Mouse (Mus musculus): ENCODE data around the gene a. TPM values are rescaled to one million over a fixed set of nuclear protein-coding genes. Genes with fewer than 3 reads are reported as not detected.

a gene
- polyA plus RNA-seq, 1 experiment from 2014 or later, result 3.3 TPM

DNA sequence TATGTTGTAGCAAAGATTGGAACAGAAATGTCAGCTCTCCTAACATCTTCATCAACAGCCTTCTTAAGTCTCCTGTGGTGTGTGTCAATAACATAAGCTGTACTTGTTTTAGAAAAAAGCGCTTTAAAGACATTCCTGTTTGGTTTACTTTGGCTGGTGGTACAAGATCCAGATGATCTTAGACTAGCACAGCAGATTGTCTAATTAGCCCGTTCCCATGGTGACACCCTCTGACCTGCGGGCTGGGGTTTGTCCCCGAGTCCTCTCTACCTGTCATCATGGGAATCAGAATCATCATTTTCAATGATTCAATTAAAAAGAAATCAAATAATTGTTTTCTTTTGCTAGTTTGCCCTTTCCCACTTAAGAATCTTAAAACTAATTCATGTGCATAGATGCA lies 36.3 kb downstream of the a start:
- no peak overlapping the region for H3K4me3 ChIP-seq (ENCODE audit: low read depth, low read length)
- no peak overlapping the region for H3K4me2 ChIP-seq (ENCODE audit: low read depth, low read length)
- no peaks in the 10 kb centered on the region for H3K9me3 ChIP-seq (replicated peaks; ENCODE audit: control insufficient read depth, low read length)
- WGBS, result 65% methylated on average over 4 of the region's 4 CpGs
- DNase-seq (ENCODE audit: low spot score) (no peak), ATAC-seq (replicated peaks; ENCODE audit: insufficient number of reproducible peaks, low FRiP score, low TSS enrichment, low read depth) (no peak)
- H3K36me3 ChIP-seq (replicated peaks; ENCODE audit: control insufficient read depth, insufficient read depth, low read depth, low read length), result no peaks in the 10 kb centered on the region
- H3K9ac ChIP-seq (replicated peaks; ENCODE audit: low read length), result no peak overlapping the region
- H3K27me3 ChIP-seq (ENCODE audit: control insufficient read depth, insufficient read depth, low read length), result no peaks in the 10 kb centered on the region
- H3K4me1 ChIP-seq (ENCODE audit: control insufficient read depth, insufficient read depth, low read length), result no peaks in the 10 kb centered on the region
- no peak overlapping the region for H3K27ac ChIP-seq (replicated peaks; ENCODE audit: low read depth, low read length)

DNA sequence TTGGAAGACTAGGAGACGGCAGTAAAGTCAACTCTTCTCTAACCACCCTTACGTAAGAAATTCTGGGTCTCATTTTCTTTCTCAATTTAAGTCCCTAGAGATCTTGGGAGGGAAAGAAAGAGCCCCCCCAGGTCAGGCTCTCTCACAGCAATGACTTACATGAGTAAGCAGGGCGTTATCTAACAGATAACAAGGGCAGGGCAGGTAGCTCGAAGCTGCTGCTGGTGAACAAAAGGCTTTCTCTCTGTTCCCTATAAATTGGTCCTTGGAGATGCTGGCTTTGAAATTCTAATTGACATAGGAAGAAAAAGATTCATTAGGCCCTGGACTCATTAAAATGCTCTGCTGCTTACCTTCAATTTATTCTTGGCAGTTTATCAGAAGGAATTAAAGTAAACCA lies 41.3 kb downstream of the a start:
- 84% methylated on average over 4 of the region's 4 CpGs for WGBS
- Histone ChIP-seq H3K27ac (replicated peaks; ENCODE audit: low read depth, low read length) (no peak overlapping the region), H3K4me2 (ENCODE audit: low read depth, low read length) (no peak overlapping the region), H3K4me3 (ENCODE audit: low read depth, low read length) (no peak overlapping the region), H3K9ac (replicated peaks; ENCODE audit: low read length) (no peak overlapping the region), H3K27me3 (ENCODE audit: control insufficient read depth, insufficient read depth, low read length) (no peaks in the 10 kb centered on the region), H3K4me1 (ENCODE audit: control insufficient read depth, insufficient read depth, low read length) (no peaks in the 10 kb centered on the region), H3K36me3 (replicated peaks; ENCODE audit: control insufficient read depth, insufficient read depth, low read depth, low read length) (no peaks in the 10 kb centered on the region), H3K9me3 (replicated peaks; ENCODE audit: control insufficient read depth, low read length) (no peaks in the 10 kb centered on the region)
- DNase-seq (ENCODE audit: low spot score), result no peak
- ATAC-seq (replicated peaks; ENCODE audit: insufficient number of reproducible peaks, low FRiP score, low TSS enrichment, low read depth), result no peak

DNA sequence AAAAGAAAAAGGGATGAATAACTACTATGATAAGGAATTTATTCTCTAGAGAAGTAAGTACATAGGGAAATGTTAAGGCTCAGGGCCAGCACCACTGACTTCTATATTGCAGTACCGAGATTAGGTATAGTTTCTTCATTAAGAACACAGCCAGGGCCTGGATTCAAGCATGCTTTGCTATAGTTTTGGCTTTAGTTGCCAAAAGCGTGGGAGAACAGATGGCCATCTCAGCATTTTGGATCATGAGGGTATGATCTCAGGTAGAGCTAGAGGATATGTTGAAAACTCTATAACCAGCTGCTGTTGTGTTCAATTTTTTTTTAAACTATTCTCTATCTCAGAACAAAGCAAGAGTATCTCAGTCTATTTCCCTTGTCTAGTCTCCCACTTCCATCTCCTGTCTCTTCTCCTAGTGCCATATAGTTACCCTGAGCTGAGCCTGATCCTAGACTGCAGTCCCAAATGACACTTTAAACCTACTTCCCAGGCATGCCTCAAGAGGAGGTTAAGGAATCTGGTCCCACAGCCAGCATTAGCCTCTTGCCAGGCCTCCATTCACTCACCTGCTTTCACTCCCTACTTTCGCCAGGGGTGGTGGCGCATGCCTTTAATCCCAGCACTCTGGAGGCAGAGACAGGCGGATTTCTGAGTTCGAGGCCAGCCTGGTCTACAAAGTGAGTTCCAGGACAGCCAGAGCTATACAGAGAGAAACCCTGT lies 43.1 kb downstream of the a start:
- no peaks in the 10 kb centered on the region for H3K36me3 ChIP-seq (replicated peaks; ENCODE audit: control insufficient read depth, insufficient read depth, low read depth, low read length)
- no peaks in the 10 kb centered on the region for H3K9me3 ChIP-seq (replicated peaks; ENCODE audit: control insufficient read depth, low read length)
- H3K27ac ChIP-seq (replicated peaks; ENCODE audit: low read depth, low read length), result no peak overlapping the region
- DNase-seq (ENCODE audit: low spot score) (no peak), ATAC-seq (replicated peaks; ENCODE audit: insufficient number of reproducible peaks, low FRiP score, low TSS enrichment, low read depth) (no peak)
- no peak overlapping the region for H3K4me3 ChIP-seq (ENCODE audit: low read depth, low read length)
- no peak overlapping the region for H3K4me2 ChIP-seq (ENCODE audit: low read depth, low read length)
- H3K9ac ChIP-seq (replicated peaks; ENCODE audit: low read length), result no peak overlapping the region
- 98% methylated on average over 6 of the region's 6 CpGs for WGBS
- H3K4me1 ChIP-seq (ENCODE audit: control insufficient read depth, insufficient read depth, low read length), result no peaks in the 10 kb centered on the region
- H3K27me3 ChIP-seq (ENCODE audit: control insufficient read depth, insufficient read depth, low read length), result no peaks in the 10 kb centered on the region

DNA sequence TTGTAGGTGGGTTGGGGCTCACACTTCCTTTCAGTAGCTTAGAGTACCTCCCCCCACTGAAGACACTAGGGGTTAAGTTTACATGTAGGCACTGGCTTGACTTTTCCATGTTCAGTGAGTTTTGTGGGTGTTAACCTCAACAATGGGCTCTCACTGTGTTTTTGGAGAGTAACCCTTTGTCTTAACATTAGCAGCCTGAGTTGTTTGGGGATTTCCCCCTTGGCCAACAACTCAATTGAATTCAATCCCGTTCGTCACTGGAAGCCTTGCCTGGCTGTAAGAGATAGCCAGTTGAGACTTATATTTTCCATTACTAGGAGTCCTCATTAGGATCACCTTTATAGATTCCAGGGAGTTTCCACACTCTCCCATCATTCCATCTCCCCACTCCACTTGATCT lies 45.3 kb downstream of the a start:
- WGBS, result 92% methylated on average over 2 of the region's 2 CpGs

DNA sequence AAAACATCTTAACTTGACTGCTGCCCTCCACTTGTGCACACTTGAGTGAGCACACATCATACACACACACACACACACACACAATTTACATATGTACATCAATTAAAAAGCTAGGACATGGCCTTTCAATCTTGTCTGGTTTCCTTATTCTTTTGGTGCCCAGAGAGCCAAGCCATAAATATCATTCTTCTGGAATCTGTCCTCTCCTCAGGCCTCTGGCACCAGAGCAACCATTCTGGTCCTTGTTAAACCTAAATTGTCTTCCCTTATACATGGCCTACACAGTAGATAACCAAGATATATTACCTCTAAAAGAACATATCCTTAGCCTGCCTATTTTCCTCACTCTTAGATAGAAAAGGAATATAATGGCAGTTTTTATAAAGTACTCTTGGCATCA lies 56.9 kb downstream of the a start:
- Histone ChIP-seq H3K9me3 (replicated peaks; ENCODE audit: control insufficient read depth, low read length) (no peaks in the 10 kb centered on the region), H3K27me3 (ENCODE audit: control insufficient read depth, insufficient read depth, low read length) (no peaks in the 10 kb centered on the region), H3K4me2 (ENCODE audit: low read depth, low read length) (no peak overlapping the region), H3K36me3 (replicated peaks; ENCODE audit: control insufficient read depth, insufficient read depth, low read depth, low read length) (no peaks in the 10 kb centered on the region; the same call in 1 of the 2 replicates), H3K9ac (replicated peaks; ENCODE audit: low read length) (no peak overlapping the region), H3K4me1 (ENCODE audit: control insufficient read depth, insufficient read depth, low read length) (no peaks in the 10 kb centered on the region), H3K4me3 (ENCODE audit: low read depth, low read length) (no peak overlapping the region), H3K27ac (replicated peaks; ENCODE audit: low read depth, low read length) (no peak overlapping the region)
- DNase-seq (ENCODE audit: low spot score) (no peak), ATAC-seq (replicated peaks; ENCODE audit: insufficient number of reproducible peaks, low FRiP score, low TSS enrichment, low read depth) (no peak)

More for the DNA sequence above, 45.3 kb downstream of the a start:
- ATAC-seq (replicated peaks; ENCODE audit: insufficient number of reproducible peaks, low FRiP score, low TSS enrichment, low read depth), result no peak
- no peak for DNase-seq (ENCODE audit: low spot score)
- no peak overlapping the region for H3K27ac ChIP-seq (replicated peaks; ENCODE audit: low read depth, low read length)
- no peak overlapping the region for H3K4me2 ChIP-seq (ENCODE audit: low read depth, low read length)
- no peaks in the 10 kb centered on the region for H3K4me1 ChIP-seq (ENCODE audit: control insufficient read depth, insufficient read depth, low read length)
- H3K9me3 ChIP-seq (replicated peaks; ENCODE audit: control insufficient read depth, low read length), result no peaks in the 10 kb centered on the region
- no peak overlapping the region for H3K4me3 ChIP-seq (ENCODE audit: low read depth, low read length)
- H3K27me3 ChIP-seq (ENCODE audit: control insufficient read depth, insufficient read depth, low read length), result no peaks in the 10 kb centered on the region
- H3K9ac ChIP-seq (replicated peaks; ENCODE audit: low read length), result no peak overlapping the region
- no peaks in the 10 kb centered on the region for H3K36me3 ChIP-seq (replicated peaks; ENCODE audit: control insufficient read depth, insufficient read depth, low read depth, low read length)

DNA sequence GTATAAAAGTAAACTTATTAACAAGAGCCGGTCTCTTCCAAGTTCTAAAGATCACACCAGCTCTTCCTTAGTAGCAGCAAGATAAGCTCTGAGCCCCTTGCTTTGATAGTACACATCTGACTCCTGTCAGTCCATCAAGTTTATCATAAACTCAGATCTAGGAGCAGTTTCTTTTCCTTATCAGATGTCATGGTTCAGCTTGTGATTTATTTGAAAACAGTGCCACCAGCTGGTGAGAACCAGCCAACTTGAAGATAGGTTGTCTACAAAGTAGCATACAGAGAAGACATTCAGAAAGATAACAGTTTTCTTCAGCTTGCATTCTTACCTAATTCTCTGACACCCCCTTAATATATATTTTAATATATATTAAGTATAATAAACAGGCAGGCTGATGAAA lies 64.2 kb downstream of the a start:
- DNase-seq (ENCODE audit: low spot score), result peak; percentile 66
- peaks cover 3% of the 10 kb centered on the region; the same call in 1 of the 2 replicates for H3K36me3 ChIP-seq (replicated peaks; ENCODE audit: control insufficient read depth, insufficient read depth, low read depth, low read length)
- no peak overlapping the region for H3K4me3 ChIP-seq (ENCODE audit: low read depth, low read length)
- H3K9me3 ChIP-seq (replicated peaks; ENCODE audit: control insufficient read depth, low read length), result no peaks in the 10 kb centered on the region
- no peak overlapping the region for H3K27ac ChIP-seq (replicated peaks; ENCODE audit: low read depth, low read length)
- no peak overlapping the region for H3K4me2 ChIP-seq (ENCODE audit: low read depth, low read length)
- 85% methylated on average over 1 of the region's 1 CpGs for WGBS
- ATAC-seq (replicated peaks; ENCODE audit: insufficient number of reproducible peaks, low FRiP score, low TSS enrichment, low read depth), result no peak
- no peaks in the 10 kb centered on the region for H3K27me3 ChIP-seq (ENCODE audit: control insufficient read depth, insufficient read depth, low read length)
- H3K4me1 ChIP-seq (ENCODE audit: control insufficient read depth, insufficient read depth, low read length), result no peaks in the 10 kb centered on the region
- H3K9ac ChIP-seq (replicated peaks; ENCODE audit: low read length), result no peak overlapping the region

DNA sequence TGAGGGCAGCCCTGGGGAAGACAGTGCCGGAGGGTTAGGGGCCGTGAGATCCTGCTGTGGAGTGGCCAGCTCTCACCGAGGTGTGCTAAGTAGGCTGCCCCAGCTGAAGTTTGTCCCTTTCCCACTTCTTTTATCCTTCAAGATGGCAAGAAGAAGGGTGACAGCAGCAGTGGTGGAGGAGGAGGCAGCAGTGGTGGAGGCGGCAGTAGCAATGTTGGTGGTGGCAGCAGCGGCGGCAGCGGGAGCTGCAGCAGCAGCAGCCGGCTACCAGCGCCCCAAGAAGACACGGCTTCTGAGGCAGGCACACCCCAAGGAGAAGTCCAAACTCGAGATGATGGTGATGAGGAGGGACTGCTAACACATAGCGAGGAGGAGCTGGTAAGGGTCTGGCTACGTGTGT lies 72.5 kb downstream of the a start:
- Histone ChIP-seq H3K27ac (replicated peaks; ENCODE audit: low read depth, low read length) (no peak overlapping the region), H3K4me3 (ENCODE audit: low read depth, low read length) (no peak overlapping the region), H3K4me2 (ENCODE audit: low read depth, low read length) (no peak overlapping the region), H3K4me1 (ENCODE audit: control insufficient read depth, insufficient read depth, low read length) (no peaks in the 10 kb centered on the region), H3K9me3 (replicated peaks; ENCODE audit: control insufficient read depth, low read length) (no peaks in the 10 kb centered on the region), H3K27me3 (ENCODE audit: control insufficient read depth, insufficient read depth, low read length) (no peaks in the 10 kb centered on the region), H3K9ac (replicated peaks; ENCODE audit: low read length) (no peak overlapping the region), H3K36me3 (replicated peaks; ENCODE audit: control insufficient read depth, insufficient read depth, low read depth, low read length) (peaks cover 14% of the 10 kb centered on the region)
- ATAC-seq (replicated peaks; ENCODE audit: insufficient number of reproducible peaks, low FRiP score, low TSS enrichment, low read depth), result no peak
- WGBS, result 93% methylated on average over 13 of the region's 13 CpGs
- DNase-seq (ENCODE audit: low spot score), result no peak

DNA sequence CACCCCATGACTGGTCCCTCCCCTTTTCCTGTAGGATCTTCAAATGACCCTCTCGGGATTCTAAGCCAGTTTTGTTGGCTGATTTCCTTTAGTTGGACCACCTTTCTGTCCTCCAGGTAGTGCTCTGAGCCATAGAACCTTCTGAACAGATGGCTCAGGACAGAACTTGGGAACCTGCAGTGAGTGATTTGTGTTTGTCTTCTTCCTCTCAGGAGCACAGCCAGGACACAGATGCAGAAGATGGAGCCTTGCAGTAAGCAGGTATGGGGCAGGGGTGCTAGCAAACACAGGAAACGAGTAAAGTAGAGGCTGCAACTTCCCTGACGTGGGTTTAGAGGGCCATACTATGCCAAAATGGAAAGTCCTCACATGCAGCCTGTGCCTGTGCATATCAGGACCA lies 74.5 kb downstream of the a start:
- no peak overlapping the region for H3K9ac ChIP-seq (replicated peaks; ENCODE audit: low read length)
- H3K27me3 ChIP-seq (ENCODE audit: control insufficient read depth, insufficient read depth, low read length), result no peaks in the 10 kb centered on the region
- H3K4me1 ChIP-seq (ENCODE audit: control insufficient read depth, insufficient read depth, low read length), result no peaks in the 10 kb centered on the region
- ATAC-seq (replicated peaks; ENCODE audit: insufficient number of reproducible peaks, low FRiP score, low TSS enrichment, low read depth) (no peak), DNase-seq (ENCODE audit: low spot score) (no peak)
- no peak overlapping the region for H3K27ac ChIP-seq (replicated peaks; ENCODE audit: low read depth, low read length)
- no peaks in the 10 kb centered on the region for H3K9me3 ChIP-seq (replicated peaks; ENCODE audit: control insufficient read depth, low read length)
- H3K36me3 ChIP-seq (replicated peaks; ENCODE audit: control insufficient read depth, insufficient read depth, low read depth, low read length), result peaks cover 17% of the 10 kb centered on the region
- no peak overlapping the region for H3K4me3 ChIP-seq (ENCODE audit: low read depth, low read length)
- no peak overlapping the region for H3K4me2 ChIP-seq (ENCODE audit: low read depth, low read length)
- 78% methylated on average over 3 of the region's 3 CpGs for WGBS

All from embryonic facial prominence, embryonic 11.5 days (tissue).